Mouse (Mus musculus) bone marrow macrophage, adult 2 months (primary cell): ENCODE results near the gene Fbxl22.

Experiments
- CTCF ChIP-seq: IDR thresholded peaks from 2 replicates; pipeline ENCODE4 v1.5.1; 2012; ENCODE audit warnings: low read depth, mild to moderate bottlenecking, low read length, moderate library complexity
- POLR2A ChIP-seq: IDR thresholded peaks from 2 replicates; pipeline ENCODE4 v1.6.1; 2012; ENCODE audit warnings: mild to moderate bottlenecking, low read depth, low read length, borderline replicate concordance

GRCm38 (mm10) chr9:66508890-66509399, 5.4 kb downstream of the Fbxl22 start:
- no peak for TF ChIP-seq POLR2A
- TF ChIP-seq CTCF = no peak
